In the genomic region with DNA sequence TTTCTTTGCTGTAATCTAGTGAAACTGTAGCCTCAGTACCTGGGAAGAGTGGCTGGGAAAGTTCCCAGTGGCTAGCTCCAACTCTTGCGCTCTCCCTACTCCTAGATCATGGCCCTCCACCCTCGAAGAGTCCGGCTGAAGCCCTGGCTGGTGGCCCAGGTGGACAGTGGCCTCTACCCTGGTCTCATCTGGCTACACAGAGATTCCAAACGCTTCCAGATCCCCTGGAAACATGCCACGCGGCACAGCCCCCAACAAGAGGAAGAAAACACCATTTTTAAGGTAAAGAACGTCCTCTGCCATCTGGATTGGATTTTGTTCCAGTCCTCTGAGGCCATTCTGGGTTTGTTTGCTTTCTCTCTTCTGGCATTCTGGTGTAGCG, we compare ENCODE assay signal across 16 mouse cellular contexts. TPM values are rescaled to one million over a fixed set of nuclear protein-coding genes. Genes with fewer than 3 reads are reported as not detected.
A peak's percentile ranks its signal among the peaks of the same experiment; 100 is the strongest.
DNase-seq lines count a peak whose midpoint lies in the region; TF ChIP-seq lines count a peak whose summit lies in the region.
"Had no signal": no experiment of that assay in that cellular context is flagged by ENCODE, and none has a peak within 500 bp of the region (broad histone marks: within the 10 kb centered on the region; RNA-seq: fewer than 3 reads in every experiment).

No protein-coding gene starts in this region.

- peaks cover 20% of the 10 kb centered on the region for H3K4me1 ChIP-seq in kidney, adult 2 months (ENCODE audit: control insufficient read depth, insufficient read depth, low read length)

- H3K36me3 ChIP-seq in kidney, adult 2 months (ENCODE audit: control insufficient read depth, insufficient read depth, low read length) = no peaks in the 10 kb centered on the region
- H3K36me3 ChIP-seq in myocyte (ENCODE audit: control insufficient read depth, insufficient read depth) = no peaks in the 10 kb centered on the region
- H3K36me3 ChIP-seq: hindbrain, embryonic 13.5 days; limb, embryonic 12.5 days had no signal

- no peaks in the 10 kb centered on the region for H3K79me2 ChIP-seq in myocyte (ENCODE audit: control insufficient read depth, insufficient read depth)

- H3K4me2 ChIP-seq in myocyte (ENCODE audit: low read depth) = peak overlapping the region; percentile 60
- H3K4me2 ChIP-seq: hindbrain, embryonic 13.5 days; limb, embryonic 12.5 days had no signal

- no peak overlapping the region for H3K4me3 ChIP-seq in kidney, adult 2 months (ENCODE audit: insufficient read depth, low read depth, low read length)
- no peak overlapping the region for H3K4me3 ChIP-seq in myocyte
- H3K4me3 ChIP-seq: heart, adult 2 months; hindbrain, embryonic 13.5 days; limb, embryonic 12.5 days had no signal

- 63% methylated on average over 8 of the region's 8 CpGs for WGBS in kidney, adult 2 months

- no peak overlapping the region for H3ac ChIP-seq in myocyte (ENCODE audit: control insufficient read depth, insufficient read length)

- TF ChIP-seq CTCF in kidney, adult 2 months (conservative IDR thresholded peaks at IDR 0.05; ENCODE audit: insufficient read depth, insufficient read length, low read depth, low read length) = no peak

- no peaks in the 10 kb centered on the region for H3K27me3 ChIP-seq in kidney, adult 2 months (replicated peaks; ENCODE audit: control insufficient read depth, insufficient read depth, low read length)
- H3K27me3 ChIP-seq in myocyte (ENCODE audit: control insufficient read depth, insufficient read depth, insufficient read length) = no peaks in the 10 kb centered on the region

- peak; percentile 25 to 35 for DNase-seq in cerebellum, postnatal 10 days
- no peak for DNase-seq in cerebellum, adult 11-12 months
- DNase-seq in kidney, adult 2 months = peak; percentile 58
- no peak for DNase-seq in kidney, postnatal 10 days
- peak; percentile 40 for DNase-seq in adipocyte (ENCODE audit: low spot score)
- no peak for DNase-seq in ovary, postnatal 14 days (ENCODE audit: low spot score)
- DNase-seq in left cerebral cortex, postnatal 4 days = no peak
- DNase-seq: adrenal gland, adult 2 months; cerebellum, adult 2 months; heart, adult 2 months; spleen, adult 18-20 months; thymus, adult 18-20 months had no signal

- no peak overlapping the region for H3K27ac ChIP-seq in kidney, adult 2 months (ENCODE audit: insufficient read depth, low read depth, low read length)
- H3K27ac ChIP-seq: heart, adult 2 months; hindbrain, embryonic 13.5 days; kidney, postnatal 0 days; limb, embryonic 12.5 days had no signal

- TF ChIP-seq POLR2A in kidney, adult 2 months (IDR thresholded peaks at IDR 0.05; ENCODE audit: low read depth, low read length) = no peak
- no peak for TF ChIP-seq POLR2A in myocyte (IDR thresholded peaks at IDR 0.05; ENCODE audit: insufficient read length, low read depth)

- intact Hi-C loops in left cerebral cortex, postnatal 4 days (cut with DNase I) = no loop called here

TF ChIP-seq in myocyte, 11 proteins besides CTCF, POLR2A, EP300 and RAD21:
- no peak for TF ChIP-seq SRF (IDR thresholded peaks at IDR 0.05; ENCODE audit: control insufficient read depth, insufficient read length, low read depth)
- TF ChIP-seq TCF3 (IDR thresholded peaks at IDR 0.05; ENCODE audit: insufficient read length, low read depth) = no peak
- TF ChIP-seq USF1 (IDR thresholded peaks at IDR 0.05; ENCODE audit: low read depth) = no peak
- TF ChIP-seq TCF12 (IDR thresholded peaks at IDR 0.05; ENCODE audit: insufficient read depth, poor library complexity, severe bottlenecking) = no peak
- no peak for TF ChIP-seq REST (IDR thresholded peaks at IDR 0.05; ENCODE audit: insufficient read depth, insufficient read length)
- no peak for TF ChIP-seq CEBPB (IDR thresholded peaks at IDR 0.05; ENCODE audit: insufficient read depth, poor library complexity, severe bottlenecking)
- TF ChIP-seq MYOD1 (IDR thresholded peaks at IDR 0.05; ENCODE audit: control insufficient read depth in 1 of 3, insufficient read length in 2 of 3, low read depth in 2 of 3) = no peak
- no peak for TF ChIP-seq E2F4 (IDR thresholded peaks at IDR 0.05; ENCODE audit: insufficient read depth)
- no peak for TF ChIP-seq MYOG (IDR thresholded peaks at IDR 0.05; ENCODE audit: control insufficient read depth in 1 of 3, insufficient read depth in 1 of 3, insufficient read length in 2 of 3, low read depth in 2 of 3)
- no peak for TF ChIP-seq MAX (IDR thresholded peaks at IDR 0.05; ENCODE audit: low read depth)
- TF ChIP-seq POLR2AphosphoS2 (IDR thresholded peaks at IDR 0.05; ENCODE audit: insufficient read length, low read depth) = no peak

RNA-seq across cellular contexts. Expression of a gene that starts 4.2 kb away (rescaled TPM):
- 30.6 and 37.9 TPM in 2 replicates for polyA plus RNA-seq in kidney, adult 2 months (2012; rRNA removed)
- polyA plus RNA-seq in myocyte (2012; fragmentation: generic; extraction: Trizol) = 0.73 TPM
- total RNA-seq in left cerebral cortex, postnatal 4 days (2021) = 1 to 10 TPM in 1 of 2 experiments, under 1 TPM in 1; 0.79 to 1.1 TPM

RNA-seq across cellular contexts. Expression of a gene that starts 10.7 kb away (rescaled TPM):
- 2.3 and 2.8 TPM in 2 replicates for polyA plus RNA-seq in kidney, adult 2 months (2012; rRNA removed)
- polyA plus RNA-seq in myocyte (2012; fragmentation: generic; extraction: Trizol) = 5.1 TPM
- total RNA-seq in left cerebral cortex, postnatal 4 days (2021) = 1 to 10 TPM; 6.8 to 7.8 TPM

RNA-seq across cellular contexts. Expression of a gene that starts 27.0 kb away (rescaled TPM):
- polyA plus RNA-seq in kidney, adult 2 months (2012; rRNA removed) = 13.0 and 13.5 TPM in 2 replicates
- polyA plus RNA-seq in myocyte (2012; fragmentation: generic; extraction: Trizol) = 13.3 TPM
- 10 to 100 TPM; 26.5 to 28.6 TPM for total RNA-seq in left cerebral cortex, postnatal 4 days (2021)

RNA-seq across cellular contexts. Expression of a gene that starts 44.4 kb away (rescaled TPM):
- 0.52 and 3.2 TPM in 2 replicates for polyA plus RNA-seq in kidney, adult 2 months (2012; rRNA removed)
- polyA plus RNA-seq in myocyte (2012; fragmentation: generic; extraction: Trizol) = 11.5 TPM
- total RNA-seq in left cerebral cortex, postnatal 4 days (2021) = 1 to 10 TPM; 1.0 to 2.0 TPM

RNA-seq across cellular contexts. Expression of a gene that starts 50.4 kb away (rescaled TPM):
- 2.7 and 4.8 TPM in 2 replicates for polyA plus RNA-seq in kidney, adult 2 months (2012; rRNA removed)
- 15.5 TPM for polyA plus RNA-seq in myocyte (2012; fragmentation: generic; extraction: Trizol)
- 1 to 10 TPM in 1 of 2 experiments, under 1 TPM in 1; 0.91 to 1.0 TPM for total RNA-seq in left cerebral cortex, postnatal 4 days (2021)

Comparison
In these comparisons a context has a peak if more than half of its experiments do, and no peak if none do; other contexts are left out.
1. DNase-seq: peak in cerebellum, postnatal 10 days (2 of 2), kidney, adult 2 months (single experiment) and adipocyte (single experiment); none in cerebellum, adult 11-12 months (single experiment), kidney, postnatal 10 days (single experiment), ovary, postnatal 14 days (single experiment) and left cerebral cortex, postnatal 4 days (single experiment).
2. RNA of a gene that starts 4.2 kb away (polyA plus RNA-seq): 30.6 to 37.9 TPM in kidney, adult 2 months; 0.73 TPM in myocyte (single experiment); every median in the first group is over 10 times any median in the second.